Mouse (Mus musculus): ENCODE results near the gene Rabepk. TPM values are rescaled to one million over a fixed set of nuclear protein-coding genes. Genes with fewer than 3 reads are reported as not detected.
A peak's percentile ranks its signal among the peaks of the same experiment; 100 is the strongest.
"Not testable (repeated sequence)": the region's sequence is repeated elsewhere in the genome, so short reads cannot be mapped to it uniquely, and the experiment has no call there.

Gene Rabepk
- polyA plus RNA-seq, 1 experiment from 2014 or later = 24.6 TPM

DNA sequence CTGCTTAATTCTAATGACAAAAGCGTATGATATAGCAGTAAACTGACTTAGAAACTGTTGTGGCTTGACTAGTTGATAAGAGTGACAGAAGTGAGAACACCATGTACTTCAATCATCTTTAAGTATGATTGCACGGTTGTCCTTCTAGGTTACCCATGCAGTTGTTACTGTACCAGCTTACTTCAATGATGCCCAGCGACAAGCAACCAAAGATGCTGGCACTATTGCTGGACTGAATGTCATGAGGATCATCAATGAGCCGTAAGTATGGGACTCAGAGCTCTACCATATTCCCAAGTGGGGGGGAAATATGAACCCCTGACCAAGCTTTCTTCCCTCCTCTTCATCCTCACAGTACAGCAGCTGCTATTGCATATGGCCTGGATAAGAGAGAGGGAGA is 26.0 kb downstream of the Rabepk start:
- H3K4me3 ChIP-seq = peak overlapping the region; percentile 99
- H3K27me3 ChIP-seq = no peaks in the 10 kb centered on the region
- no peak overlapping the region for H3K9ac ChIP-seq (replicated peaks)
- no peaks in the 10 kb centered on the region for H3K9me3 ChIP-seq
- peaks cover 49% of the 10 kb centered on the region for H3K4me1 ChIP-seq
- WGBS = 92% methylated on average over 4 of the region's 4 CpGs
- no peak for ATAC-seq (ENCODE audit: low FRiP score, low read depth)
- H3K27ac ChIP-seq (replicated peaks) = no peak overlapping the region
- peak overlapping the region; percentile 70 for H3K4me2 ChIP-seq (replicated peaks)
- H3K36me3 ChIP-seq = peaks cover 53% of the 10 kb centered on the region

- Histone ChIP-seq H3K4me2 (replicated peaks) (peak overlapping the region; percentile 70), H3K36me3 (peaks cover 42% of the 10 kb centered on the region), H3K4me3 (peak overlapping the region; percentile 99), H3K9me3 (no peaks in the 10 kb centered on the region), H3K4me1 (peaks cover 49% of the 10 kb centered on the region), H3K9ac (replicated peaks) (peak overlapping the region; percentile 100), H3K27me3 (no peaks in the 10 kb centered on the region), H3K27ac (replicated peaks) (peak overlapping the region; percentile 90)
- peak; percentile 21 for ATAC-seq (ENCODE audit: low FRiP score, low read depth)
- 4% methylated on average over 50 of the region's 50 CpGs for WGBS
Measured at GRCm38 (mm10) chr2:34772252-34773235, 27.2 kb downstream of the Rabepk start.

DNA sequence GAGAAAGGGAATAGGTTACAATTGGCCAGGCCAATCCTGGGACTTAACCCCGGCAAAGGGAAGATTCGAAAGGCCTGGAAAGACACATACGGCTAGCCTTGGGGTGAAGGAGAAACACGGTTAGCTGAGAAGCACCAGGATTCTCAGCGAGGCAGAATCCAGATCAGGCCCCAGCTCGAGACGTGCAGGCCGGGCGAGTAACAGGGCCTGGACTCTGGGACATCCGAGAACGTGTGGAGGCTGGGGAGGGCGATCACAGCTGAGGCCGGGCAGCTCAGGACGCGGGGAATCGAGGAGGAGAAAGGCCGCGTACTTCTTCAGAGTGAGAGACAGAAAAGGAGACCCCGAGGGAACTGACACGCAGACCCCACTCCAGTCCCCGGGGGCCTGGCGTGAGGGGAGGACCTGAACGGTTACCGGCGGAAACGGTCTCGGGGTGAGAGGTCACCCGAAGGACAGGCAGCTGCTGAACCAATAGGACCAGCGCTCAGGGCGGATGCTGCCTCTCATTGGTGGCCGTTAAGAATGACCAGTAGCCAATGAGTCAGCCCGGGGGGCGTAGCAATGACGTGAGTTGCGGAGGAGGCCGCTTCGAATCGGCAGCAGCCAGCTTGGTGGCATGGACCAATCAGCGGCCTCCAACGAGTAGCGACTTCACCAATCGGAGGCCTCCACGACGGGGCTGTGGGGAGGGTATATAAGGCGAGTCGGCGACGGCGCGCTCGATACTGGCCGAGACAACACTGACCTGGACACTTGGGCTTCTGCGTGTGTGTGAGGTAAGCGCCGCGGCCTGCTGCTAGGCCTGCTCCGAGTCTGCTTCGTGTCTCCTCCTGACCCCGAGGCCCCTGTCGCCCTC is 28.1 kb downstream of the Rabepk start, which contains the start of gene Hspa5:
Gene Hspa5 (plus strand): TSS at position 603 of the 859 bp plus-strand sequence.
- WGBS = under 1% methylated on average over 60 of the region's 60 CpGs

DNA sequence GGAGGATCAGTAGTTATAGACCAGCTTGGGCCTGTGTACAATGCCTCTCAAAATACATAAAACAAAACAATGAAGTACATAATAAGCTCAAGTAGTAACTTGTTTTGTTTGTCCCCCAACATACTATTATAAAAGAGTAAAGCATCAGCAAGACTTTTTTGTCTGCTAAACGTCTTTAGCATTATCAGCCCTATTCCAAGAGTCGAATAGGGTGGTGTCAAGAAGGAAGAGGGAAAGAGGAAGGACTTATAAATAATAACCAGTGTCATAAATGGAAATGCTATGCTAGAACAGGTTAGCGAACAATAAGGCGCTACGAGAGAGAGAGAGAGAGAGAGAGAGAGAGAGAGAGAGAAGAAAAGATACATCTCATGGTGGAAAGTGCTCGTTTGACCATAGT is 28.8 kb downstream of the Rabepk start:
- Histone ChIP-seq H3K4me2 (replicated peaks) (peak overlapping the region; percentile 73), H3K36me3 (peaks cover 26% of the 10 kb centered on the region), H3K27ac (replicated peaks) (peak overlapping the region; percentile 94), H3K27me3 (no peaks in the 10 kb centered on the region), H3K4me3 (peak overlapping the region; percentile 99), H3K9me3 (0 out of 2 replicates have a peak, but pooled peaks cover 5% of the 10 kb centered on the region), H3K9ac (replicated peaks) (peak overlapping the region; percentile 91), H3K4me1 (peaks cover 36% of the 10 kb centered on the region)
- WGBS = 4% methylated on average over 6 of the region's 6 CpGs
- ATAC-seq (ENCODE audit: low FRiP score, low read depth) = no peak

More for the DNA sequence above, 28.1 kb downstream of the Rabepk start, which contains the start of gene Hspa5:
- Histone ChIP-seq H3K4me2 (replicated peaks) (peak within 1 kb of the TSS; percentile 73), H3K27ac (replicated peaks) (peak within 1 kb of the TSS; percentile 94), H3K9me3 (0 out of 2 replicates have a peak, but pooled peaks cover 5% of the 10 kb centered on the region), H3K4me3 (peak within 1 kb of the TSS; percentile 99), H3K27me3 (no peaks in the 10 kb centered on the region), H3K4me1 (peaks cover 42% of the 10 kb centered on the region), H3K9ac (replicated peaks) (peak within 1 kb of the TSS; percentile 100), H3K36me3 (peaks cover 32% of the 10 kb centered on the region)
- peak; percentile 99 for ATAC-seq (ENCODE audit: low FRiP score, low read depth)

GRCm38 (mm10) chr2:34770049-34770448 is 29.7 kb downstream of the Rabepk start:
- Histone ChIP-seq H3K27ac (replicated peaks) (no peak overlapping the region), H3K4me1 (peaks cover 27% of the 10 kb centered on the region), H3K9me3 (0 out of 2 replicates have a peak, but pooled peaks cover 5% of the 10 kb centered on the region), H3K4me3 (peak overlapping the region; percentile 99; the same call in 1 of the 2 replicates), H3K36me3 (peaks cover 17% of the 10 kb centered on the region), H3K9ac (replicated peaks) (no peak overlapping the region), H3K4me2 (replicated peaks) (no peak overlapping the region), H3K27me3 (no peaks in the 10 kb centered on the region)
- ATAC-seq (ENCODE audit: low FRiP score, low read depth) = no peak
- 95% methylated on average over 2 of the region's 2 CpGs for WGBS

- Histone ChIP-seq H3K4me1 (no peaks in the 10 kb centered on the region), H3K4me2 (replicated peaks) (no peak overlapping the region), H3K27me3 (no peaks in the 10 kb centered on the region), H3K4me3 (no peak overlapping the region), H3K9me3 (0 out of 2 replicates have a peak, but pooled peaks cover 5% of the 10 kb centered on the region), H3K9ac (replicated peaks) (no peak overlapping the region), H3K27ac (replicated peaks) (no peak overlapping the region), H3K36me3 (no peaks in the 10 kb centered on the region)
- ATAC-seq (ENCODE audit: low FRiP score, low read depth) = no peak
- 79% methylated on average over 12 of the region's 12 CpGs for WGBS
Measured at GRCm38 (mm10) chr2:34764801-34765200, 34.9 kb downstream of the Rabepk start.

DNA sequence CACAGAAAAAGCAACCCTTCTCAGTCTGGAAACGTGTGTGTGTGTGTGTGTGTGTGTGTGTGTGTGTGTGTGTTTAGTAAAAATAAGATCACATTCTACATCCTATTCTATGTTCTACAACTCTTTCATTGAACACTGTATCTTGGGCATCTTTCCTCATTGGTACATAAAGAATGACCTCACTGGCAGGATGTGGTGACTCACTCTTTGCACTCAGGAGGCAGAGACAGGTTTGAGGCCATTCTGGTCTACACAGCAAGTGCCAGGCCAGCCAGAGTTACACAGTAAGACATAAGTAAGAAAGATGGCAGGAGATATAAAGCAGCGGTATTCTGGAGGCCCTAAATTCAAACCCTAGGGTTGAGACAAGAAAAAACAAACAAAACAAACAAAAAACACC is 36.8 kb downstream of the Rabepk start:
- Histone ChIP-seq H3K36me3 (no peaks in the 10 kb centered on the region), H3K4me1 (no peaks in the 10 kb centered on the region), H3K4me2 (replicated peaks) (no peak overlapping the region), H3K9ac (replicated peaks) (no peak overlapping the region), H3K4me3 (no peak overlapping the region), H3K27me3 (no peaks in the 10 kb centered on the region), H3K9me3 (0 out of 2 replicates have a peak, but pooled peaks cover 5% of the 10 kb centered on the region), H3K27ac (replicated peaks) (no peak overlapping the region)
- WGBS = 80% methylated on average over 2 of the region's 2 CpGs
- no peak for ATAC-seq (ENCODE audit: low FRiP score, low read depth)

- ATAC-seq (ENCODE audit: low FRiP score, low read depth) = no peak
- Histone ChIP-seq H3K36me3 (no peaks in the 10 kb centered on the region), H3K4me3 (no peak overlapping the region), H3K9ac (replicated peaks) (no peak overlapping the region), H3K4me2 (replicated peaks) (no peak overlapping the region), H3K9me3 (0 out of 2 replicates have a peak, but pooled peaks cover 2% of the 10 kb centered on the region), H3K4me1 (no peaks in the 10 kb centered on the region), H3K27me3 (no peaks in the 10 kb centered on the region), H3K27ac (replicated peaks) (no peak overlapping the region)
- 88% methylated on average over 2 of the region's 2 CpGs for WGBS
Measured at GRCm38 (mm10) chr2:34762174-34762573, 37.5 kb downstream of the Rabepk start.

- not testable (repeated sequence) for ATAC-seq (ENCODE audit: low FRiP score, low read depth); H3K4me2 ChIP-seq (replicated peaks); H3K4me3 ChIP-seq; H3K4me1 ChIP-seq; H3K9me3 ChIP-seq; H3K27me3 ChIP-seq; H3K36me3 ChIP-seq; H3K9ac ChIP-seq (replicated peaks); H3K27ac ChIP-seq (replicated peaks)
- WGBS = 81% methylated on average over 5 of the region's 5 CpGs
Measured at GRCm38 (mm10) chr2:34761272-34761671, 38.4 kb downstream of the Rabepk start.

DNA sequence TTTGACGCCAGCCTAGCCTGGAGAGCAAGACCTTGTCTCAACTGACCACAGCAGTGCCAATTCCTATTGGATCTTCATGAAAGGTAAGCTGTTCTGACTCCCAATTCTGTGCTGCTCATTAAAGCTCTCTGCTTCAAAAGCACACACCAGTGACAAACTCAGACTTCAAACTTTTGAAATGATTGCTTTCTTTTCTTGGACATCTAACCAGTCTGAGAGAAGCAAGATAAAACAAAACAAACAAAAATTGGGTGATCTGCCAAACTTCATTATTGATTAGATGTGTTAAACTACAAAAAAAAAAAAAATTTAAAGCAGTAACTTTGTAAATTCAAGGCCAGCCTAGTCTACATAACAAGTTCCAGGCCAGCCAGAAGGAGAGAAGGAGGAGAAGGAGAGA is 42.4 kb downstream of the Rabepk start:
- Histone ChIP-seq H3K27me3 (no peaks in the 10 kb centered on the region), H3K4me3 (no peak overlapping the region), H3K27ac (replicated peaks) (no peak overlapping the region), H3K9ac (replicated peaks) (no peak overlapping the region), H3K36me3 (no peaks in the 10 kb centered on the region), H3K9me3 (no peaks in the 10 kb centered on the region), H3K4me2 (replicated peaks) (no peak overlapping the region), H3K4me1 (peaks cover 9% of the 10 kb centered on the region)
- no peak for ATAC-seq (ENCODE audit: low FRiP score, low read depth)
- WGBS = 76% methylated on average over 1 of the region's 1 CpGs

- WGBS = 3% methylated on average over 14 of the region's 14 CpGs
- no peaks in the 10 kb centered on the region for H3K27me3 ChIP-seq
- peaks cover 15% of the 10 kb centered on the region for H3K4me1 ChIP-seq
- peak within 1 kb of the TSS; percentile 61 for H3K4me2 ChIP-seq (replicated peaks)
- peak within 1 kb of the TSS; percentile 98 for H3K9ac ChIP-seq (replicated peaks)
- no peaks in the 10 kb centered on the region for H3K36me3 ChIP-seq
- no peaks in the 10 kb centered on the region for H3K9me3 ChIP-seq
- peak within 1 kb of the TSS; percentile 93 for H3K27ac ChIP-seq (replicated peaks)
- H3K4me3 ChIP-seq = peak within 1 kb of the TSS; percentile 91
- no peak for ATAC-seq (ENCODE audit: low FRiP score, low read depth)
Measured at GRCm38 (mm10) chr2:34754551-34755358, 45.0 kb downstream of the Rabepk start, which contains the start of gene Gapvd1. Gapvd1 (minus strand) TSS chr2:34755232.

All from midbrain, embryonic 12.5 days (tissue).